In the genomic region with DNA sequence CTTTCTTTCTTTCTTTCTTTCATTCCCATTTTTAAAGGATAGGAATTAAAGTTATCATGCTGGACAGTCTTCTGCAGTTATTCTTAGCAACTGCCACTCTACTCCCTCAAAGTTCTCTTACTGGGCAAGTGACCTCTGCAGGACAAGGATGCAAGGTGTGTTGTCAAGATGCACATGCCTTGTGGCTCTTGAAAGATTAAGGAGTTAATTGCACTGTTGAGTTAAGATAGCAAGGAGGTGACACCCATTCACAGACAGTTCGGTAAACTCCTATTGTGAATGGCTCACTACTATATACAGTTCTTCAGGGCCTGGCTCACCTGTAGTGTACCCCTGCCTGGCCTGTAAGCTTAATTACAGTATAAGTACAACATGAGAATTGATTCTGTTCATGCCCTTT, we compare ENCODE assay signal across 8 mouse cellular contexts. TPM values are rescaled to one million over a fixed set of nuclear protein-coding genes. Genes with fewer than 3 reads are reported as not detected.
DNase-seq lines count a peak whose midpoint lies in the region; TF ChIP-seq lines count a peak whose summit lies in the region.
"Had no signal": no experiment of that assay in that cellular context is flagged by ENCODE, and none has a peak within 500 bp of the region (broad histone marks: within the 10 kb centered on the region; RNA-seq: fewer than 3 reads in every experiment).

No protein-coding gene starts in this region.

- 65% methylated on average over 1 of the region's 1 CpGs for WGBS in hindbrain, embryonic 10.5 days
- WGBS in macrophage (ENCODE audit: missing documents) = 17% methylated on average over 1 of the region's 1 CpGs

- 0 out of 4 replicates have a peak, but pooled peaks of 1 of the 2 experiments have one; percentile 35 for TF ChIP-seq POLR2A in MEL (IDR thresholded peaks at IDR 0.05; ENCODE audit: control insufficient read depth in 1 of 2, insufficient read depth in 1 of 2, low read depth in 1 of 2, low read length in 2 of 2, poor library complexity in 1 of 2)

- TF ChIP-seq CTCF in E14TG2a.4 (conservative IDR thresholded peaks at IDR 0.05; ENCODE audit: low read length) (no peak), MEL (IDR thresholded peaks at IDR 0.05 in 2 of 3, conservative IDR thresholded peaks at IDR 0.05 in 1 of 3; ENCODE audit: control insufficient read depth in 1 of 3, insufficient read depth in 1 of 3, low read depth in 2 of 3, low read length in 3 of 3, poor library complexity in 1 of 3, severe bottlenecking in 1 of 3) (no peak)

- peak; percentile 76 to 79 for TF ChIP-seq EP300 in MEL (IDR thresholded peaks at IDR 0.05; ENCODE audit: low read depth in 1 of 2, low read length in 2 of 2)

- TF ChIP-seq RAD21 in MEL (IDR thresholded peaks at IDR 0.05; ENCODE audit: low read depth, low read length) = no peak

- DNase-seq in MEL (ENCODE audit: low read depth, low spot score) = peak; percentile 68
- DNase-seq in hindbrain, embryonic 10.5 days (ENCODE audit: low spot score) = no peak
- DNase-seq in thymus, postnatal 0 days (ENCODE audit: low spot score) = no peak
- no peak for DNase-seq in cerebellum, adult 18-20 months
- no peak for DNase-seq in urinary bladder, postnatal 36 days (ENCODE audit: low spot score in 2 of 2)

- no peaks in the 10 kb centered on the region for H3K9me3 ChIP-seq in E14TG2a.4 (ENCODE audit: low read length)
- H3K9me3 ChIP-seq in MEL (replicated peaks; ENCODE audit: insufficient read depth, low read length) = no peaks in the 10 kb centered on the region
- H3K9me3 ChIP-seq in hindbrain, embryonic 10.5 days = no peaks in the 10 kb centered on the region

- peak overlapping the region; percentile 95 for H3K4me3 ChIP-seq in E14TG2a.4 (replicated peaks; ENCODE audit: low read length)
- peak overlapping the region; percentile 79 to 93 for H3K4me3 ChIP-seq in MEL (ENCODE audit: control insufficient read depth in 1 of 2, insufficient read depth in 1 of 2, low read depth in 2 of 2, low read length in 2 of 2)
- H3K4me3 ChIP-seq in hindbrain, embryonic 10.5 days = peak overlapping the region; percentile 96
- H3K4me3 ChIP-seq in macrophage (ENCODE audit: inconsistent target) = peak overlapping the region; percentile 84

- peak overlapping the region; percentile 58; the same call in 1 of the 2 replicates for H3K27ac ChIP-seq in MEL (ENCODE audit: control insufficient read depth, low read depth, low read length)
- no peak overlapping the region for H3K27ac ChIP-seq in hindbrain, embryonic 10.5 days
- no peak overlapping the region for H3K27ac ChIP-seq in macrophage

- H3K79me2 ChIP-seq in MEL (ENCODE audit: control insufficient read depth, insufficient read depth, low read length, poor library complexity) (peaks cover 68% of the 10 kb centered on the region), macrophage (ENCODE audit: inconsistent target) (peaks cover 64% of the 10 kb centered on the region)

- H3K36me3 ChIP-seq in E14TG2a.4 (ENCODE audit: insufficient read depth, low read length) = peaks cover 70% of the 10 kb centered on the region
- H3K36me3 ChIP-seq in MEL (ENCODE audit: control insufficient read depth in 1 of 2, insufficient read depth in 2 of 2, low read length in 2 of 2) = peaks cover 31 to 68% of the 10 kb centered on the region in 2 experiments
- H3K36me3 ChIP-seq in hindbrain, embryonic 10.5 days = peaks cover 35% of the 10 kb centered on the region
- no peaks in the 10 kb centered on the region for H3K36me3 ChIP-seq in macrophage (ENCODE audit: inconsistent target)

- H3K27me3 ChIP-seq in E14TG2a.4 (ENCODE audit: insufficient read depth, low read length) (no peaks in the 10 kb centered on the region), MEL (ENCODE audit: control insufficient read depth in 1 of 2, insufficient read depth in 2 of 2, low read length in 2 of 2) (no peaks in the 10 kb centered on the region)
- H3K27me3 ChIP-seq in hindbrain, embryonic 10.5 days (ENCODE audit: insufficient read depth, poor library complexity, severe bottlenecking) = no peaks in the 10 kb centered on the region

- H3K4me1 ChIP-seq in E14TG2a.4 (replicated peaks; ENCODE audit: low read depth, low read length) (peaks cover 68% of the 10 kb centered on the region), MEL (ENCODE audit: control insufficient read depth in 1 of 2, insufficient read depth in 2 of 2, low read length in 2 of 2) (peaks cover 17 to 24% of the 10 kb centered on the region in 2 experiments)
- peaks cover 38% of the 10 kb centered on the region for H3K4me1 ChIP-seq in hindbrain, embryonic 10.5 days (replicated peaks)

- H3K9ac ChIP-seq in MEL (ENCODE audit: control insufficient read depth, low read depth, low read length, poor library complexity, severe bottlenecking) = peak overlapping the region; percentile 90

TF ChIP-seq in MEL, 35 proteins besides CTCF, POLR2A, EP300 and RAD21 (continues in another document):
- TF ChIP-seq E2F4 (IDR thresholded peaks at IDR 0.05; ENCODE audit: borderline replicate concordance, low read depth, low read length) = 0 out of 2 replicates have a peak, but pooled peaks have one; percentile 31
- TF ChIP-seq BHLHE40 (IDR thresholded peaks at IDR 0.05; ENCODE audit: borderline replicate concordance, low read depth, low read length) = no peak; the same call in 1 of the 2 replicates
- no peak for TF ChIP-seq USF2 (IDR thresholded peaks at IDR 0.05; ENCODE audit: borderline replicate concordance in 1 of 2, insufficient read depth in 1 of 2, low read depth in 1 of 2, low read length in 2 of 2)
- TF ChIP-seq ZNF384 (IDR thresholded peaks at IDR 0.05; ENCODE audit: low read depth, low read length) = no peak
- no peak for TF ChIP-seq KAT2A (conservative IDR thresholded peaks at IDR 0.05; ENCODE audit: low read depth, low read length)
- 0 out of 2 replicates have a peak, but pooled peaks have one; percentile 27 for TF ChIP-seq RCOR1 (IDR thresholded peaks at IDR 0.05; ENCODE audit: low read depth, low read length)
- peak; percentile 84 for TF ChIP-seq MYC (IDR thresholded peaks at IDR 0.05; ENCODE audit: low read depth, low read length)
- 0 out of 2 replicates have a peak, but pooled peaks have one; percentile 21 for TF ChIP-seq TBP (IDR thresholded peaks at IDR 0.05; ENCODE audit: low read depth, low read length)
- no peak for TF ChIP-seq UBTF (IDR thresholded peaks at IDR 0.05; ENCODE audit: borderline replicate concordance, insufficient read depth, low read depth, low read length)
- TF ChIP-seq SIN3A (IDR thresholded peaks at IDR 0.05; ENCODE audit: low read length) = peak; percentile 92
- peak; percentile 59 for TF ChIP-seq HCFC1 (IDR thresholded peaks at IDR 0.05; ENCODE audit: low read depth, low read length)
- peak; percentile 72 for TF ChIP-seq ETS1 (IDR thresholded peaks at IDR 0.05; ENCODE audit: low read depth, low read length)
- peak; percentile 84 for TF ChIP-seq TCF12 (IDR thresholded peaks at IDR 0.05; ENCODE audit: low read depth, low read length)
- TF ChIP-seq USF1 (IDR thresholded peaks at IDR 0.05; ENCODE audit: low read depth, low read length) = no peak
- no peak for TF ChIP-seq ELF1 (IDR thresholded peaks at IDR 0.05; ENCODE audit: low read depth, low read length)
- no peak for TF ChIP-seq ZC3H11A (IDR thresholded peaks at IDR 0.05; ENCODE audit: low read depth, low read length)

RNA-seq across cellular contexts. Expression of a gene that starts 1.6 kb away (rescaled TPM):
- 785 and 867 TPM in 2 replicates for total RNA-seq in MEL (2012; rRNA removed)
- 100 to 1,000 TPM; 390 to 464 TPM for polyA plus RNA-seq in MEL (2012; ENCODE audit: insufficient read depth in 1 of 2, insufficient read length in 2 of 2, low read depth in 1 of 2, low replicate concordance in 2 of 2, missing spikeins in 1 of 2)
- 242 and 331 TPM in 2 replicates for polyA plus RNA-seq in hindbrain, embryonic 10.5 days (2016; fragmentation: Nextera tagmentation; extraction: Ambion mirVana)
- 100 to 1,000 TPM in 24 of 26 experiments, 10 to 100 TPM in 2; 86.0 to 180 (median 131) TPM for total RNA-seq in macrophage (2018; cell fraction: chromatin; rRNA removed)
- 100 to 1,000 TPM; 290 to 579 (median 440) TPM for total RNA-seq in macrophage (2018; cell fraction: cytosol; rRNA removed)
- 100 to 1,000 TPM; 153 to 807 (median 584) TPM for total RNA-seq in macrophage (2018; cell fraction: nucleus; rRNA removed)
- polyA plus RNA-seq in macrophage (2018) = 353 to 731 TPM (median 370 TPM) in 3 replicates
- polyA plus RNA-seq in thymus, postnatal 0 days (2015; fragmentation: Nextera tagmentation; extraction: Ambion mirVana) = 196 and 213 TPM in 2 replicates

RNA-seq across cellular contexts. Expression of a gene that starts 30.4 kb away (rescaled TPM):
- total RNA-seq in MEL (2012; rRNA removed) = 0.23 and 0.42 TPM in 2 replicates
- polyA plus RNA-seq in MEL (2012; ENCODE audit: insufficient read depth in 1 of 2, insufficient read length in 2 of 2, low read depth in 1 of 2, low replicate concordance in 2 of 2, missing spikeins in 1 of 2) (under 1 TPM in 1 of 2 experiments, not detected in 1; 0.31 TPM), macrophage (2018) (not detected in 3 replicates)
- polyA plus RNA-seq in hindbrain, embryonic 10.5 days (2016; fragmentation: Nextera tagmentation; extraction: Ambion mirVana) = 0.24 TPM in 1 of 2 replicates, not detected in the other
- total RNA-seq in macrophage (2018; cell fraction: chromatin; rRNA removed) = not detected
- total RNA-seq in macrophage (2018; cell fraction: cytosol; rRNA removed) = not detected
- total RNA-seq in macrophage (2018; cell fraction: nucleus; rRNA removed) = not detected
- polyA plus RNA-seq in thymus, postnatal 0 days (2015; fragmentation: Nextera tagmentation; extraction: Ambion mirVana) = not detected in 2 replicates
- polyA plus RNA-seq: spleen, adult 2 months had no signal

RNA-seq across cellular contexts. Expression of a gene that starts 31.7 kb away (rescaled TPM):
- total RNA-seq in MEL (2012; rRNA removed) = 3.8 and 4.5 TPM in 2 replicates
- polyA plus RNA-seq in MEL (2012; ENCODE audit: insufficient read depth in 1 of 2, insufficient read length in 2 of 2, low read depth in 1 of 2, low replicate concordance in 2 of 2, missing spikeins in 1 of 2) (10 to 100 TPM in 1 of 2 experiments, not detected in 1; 12.6 TPM), macrophage (2018) (9.9 to 14.8 TPM (median 12.5 TPM) in 3 replicates)
- polyA plus RNA-seq in hindbrain, embryonic 10.5 days (2016; fragmentation: Nextera tagmentation; extraction: Ambion mirVana) = 4.7 and 5.9 TPM in 2 replicates
- 10 to 100 TPM; 15.2 to 34.3 (median 22.0) TPM for total RNA-seq in macrophage (2018; cell fraction: chromatin; rRNA removed)
- total RNA-seq in macrophage (2018; cell fraction: cytosol; rRNA removed) = 10 to 100 TPM; 13.2 to 25.2 (median 20.7) TPM
- total RNA-seq in macrophage (2018; cell fraction: nucleus; rRNA removed) = 10 to 100 TPM; 18.2 to 33.5 (median 26.4) TPM
- polyA plus RNA-seq in thymus, postnatal 0 days (2015; fragmentation: Nextera tagmentation; extraction: Ambion mirVana) = 4.7 and 5.3 TPM in 2 replicates

RNA-seq across cellular contexts. Expression of a gene that starts 52.9 kb away (rescaled TPM):
- 227 and 232 TPM in 2 replicates for total RNA-seq in MEL (2012; rRNA removed)
- 100 to 1,000 TPM; 425 to 552 TPM for polyA plus RNA-seq in MEL (2012; ENCODE audit: insufficient read depth in 1 of 2, insufficient read length in 2 of 2, low read depth in 1 of 2, low replicate concordance in 2 of 2, missing spikeins in 1 of 2)
- polyA plus RNA-seq in hindbrain, embryonic 10.5 days (2016; fragmentation: Nextera tagmentation; extraction: Ambion mirVana) = 502 and 622 TPM in 2 replicates
- 1,000 to 10,000 TPM in 10 of 26 experiments, 100 to 1,000 TPM in 16; 605 to 1,348 (median 957) TPM for total RNA-seq in macrophage (2018; cell fraction: chromatin; rRNA removed)
- total RNA-seq in macrophage (2018; cell fraction: cytosol; rRNA removed) = 10 to 100 TPM; 37.2 to 89.7 (median 55.3) TPM
- 1,000 to 10,000 TPM in 1 of 26 experiments, 100 to 1,000 TPM in 25; 343 to 1,018 (median 635) TPM for total RNA-seq in macrophage (2018; cell fraction: nucleus; rRNA removed)
- 98.4 to 136 TPM (median 136 TPM) in 3 replicates for polyA plus RNA-seq in macrophage (2018)
- polyA plus RNA-seq in thymus, postnatal 0 days (2015; fragmentation: Nextera tagmentation; extraction: Ambion mirVana) = 350 and 356 TPM in 2 replicates
